Mouse (Mus musculus) R1 (cell line): ENCODE results near the gene Gm16181.

Experiments
- DNase-seq: peaks from one replicate; pipeline ENCODE4 v3.0.0-alpha.2; 2018; ENCODE audit warnings: low read depth, low spot score

Gene Gm16181

DNA sequence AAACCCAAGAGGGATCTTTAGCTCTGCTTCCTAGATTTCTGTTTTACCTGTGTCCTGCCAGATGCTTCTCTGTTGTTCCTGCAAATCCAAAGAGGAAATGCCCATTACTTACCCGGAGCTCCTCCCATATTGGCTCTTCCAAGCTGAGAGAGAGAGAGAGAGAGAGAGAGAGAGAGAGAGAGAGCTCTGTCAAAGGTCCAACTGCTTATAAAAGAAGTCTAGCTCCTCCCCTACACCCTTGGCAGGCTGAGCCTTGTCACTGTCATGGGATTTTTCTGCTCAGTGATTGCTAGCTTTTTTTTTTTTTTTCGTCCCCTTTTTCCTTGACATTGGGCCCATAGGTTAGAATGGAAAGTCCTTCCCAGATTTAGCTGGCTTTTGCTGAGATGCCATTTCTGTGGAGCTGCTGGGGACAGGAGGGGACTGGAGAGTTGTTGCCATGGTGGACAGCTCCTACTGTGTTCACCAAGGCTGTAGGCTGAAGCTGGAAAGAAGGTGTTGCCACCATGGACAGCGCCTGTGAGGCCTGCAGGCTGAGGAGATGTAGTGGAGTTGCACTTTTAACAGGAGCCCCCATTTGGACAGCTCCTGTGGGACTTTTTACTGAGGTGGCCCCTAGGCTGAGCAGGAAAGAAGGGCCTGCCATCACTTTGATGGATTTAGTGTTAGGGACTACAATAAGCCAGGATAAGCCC is 49.2 kb downstream of the Gm16181 start:
- peak; percentile 83 for DNase-seq

DNA sequence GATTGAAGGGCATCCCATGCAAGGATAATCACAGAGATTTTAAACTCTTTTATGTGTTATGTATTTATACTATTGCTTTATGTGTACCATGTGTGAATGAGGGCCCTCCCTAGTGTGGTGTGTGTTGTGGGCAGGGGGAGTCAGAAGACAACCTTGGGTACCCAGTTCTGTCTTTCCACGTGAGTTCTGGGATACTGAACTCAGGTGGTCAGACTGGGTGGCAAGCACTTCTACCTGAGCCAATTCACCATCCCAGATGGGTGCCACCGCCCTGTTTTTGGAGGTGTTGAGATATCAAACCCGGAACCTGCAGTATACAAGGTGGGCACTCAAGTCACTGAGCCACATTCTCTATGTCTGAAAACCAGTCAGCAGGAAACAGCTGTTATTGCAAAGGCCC is 51.6 kb downstream of the Gm16181 start:
- DNase-seq = no peak
